Mouse (Mus musculus): ENCODE results near the gene Trim16. TPM values are rescaled to one million over a fixed set of nuclear protein-coding genes. Genes with fewer than 3 reads are reported as not detected.

The Trim16 gene
- polyA plus RNA-seq, 1 experiment from 2014 or later, result 5.7 TPM

Other genes with a start within 250 kb of the Trim16 start
- gene Trpv2, start 245.7 kb upstream of the Trim16 start, polyA plus RNA-seq (2015; fragmentation: Nextera tagmentation; extraction: Ambion mirVana), result 3.4 and 4.7 TPM in 2 replicates
- gene Lrrc75a, start 171.7 kb upstream of the Trim16 start, polyA plus RNA-seq (2015; fragmentation: Nextera tagmentation; extraction: Ambion mirVana), result 14.3 and 17.0 TPM in 2 replicates
- 42.8 and 53.9 TPM in 2 replicates for gene Mmgt2, start 171.6 kb upstream of the Trim16 start, polyA plus RNA-seq (2015; fragmentation: Nextera tagmentation; extraction: Ambion mirVana)
- 3.6 and 3.8 TPM in 2 replicates for gene Zfp287, start 88.3 kb upstream of the Trim16 start, polyA plus RNA-seq (2015; fragmentation: Nextera tagmentation; extraction: Ambion mirVana)
- gene Gm10428, start 67.1 kb upstream of the Trim16 start, polyA plus RNA-seq (2015; fragmentation: Nextera tagmentation; extraction: Ambion mirVana), result not detected in 2 replicates
- gene Zfp286, start 30.8 kb upstream of the Trim16 start, polyA plus RNA-seq (2015; fragmentation: Nextera tagmentation; extraction: Ambion mirVana), result 9.9 and 10.2 TPM in 2 replicates
- 0.13 TPM in 1 of 2 replicates, not detected in the other for gene Fbxw10, start 26.8 kb downstream of the Trim16 start, polyA plus RNA-seq (2015; fragmentation: Nextera tagmentation; extraction: Ambion mirVana)
- gene Tvp23b, start 59.2 kb downstream of the Trim16 start, polyA plus RNA-seq (2015; fragmentation: Nextera tagmentation; extraction: Ambion mirVana), result 47.7 and 52.3 TPM in 2 replicates
- gene Cdrt4, start 131.0 kb downstream of the Trim16 start, polyA plus RNA-seq (2015; fragmentation: Nextera tagmentation; extraction: Ambion mirVana), result not detected in 2 replicates
- gene Tekt3, start 241.4 kb downstream of the Trim16 start, polyA plus RNA-seq (2015; fragmentation: Nextera tagmentation; extraction: Ambion mirVana), result not detected in 2 replicates

Measured in heart, embryonic 13.5 days (tissue).